Mouse (Mus musculus): Measurements from ENCODE around the gene Sod3.

DNA sequence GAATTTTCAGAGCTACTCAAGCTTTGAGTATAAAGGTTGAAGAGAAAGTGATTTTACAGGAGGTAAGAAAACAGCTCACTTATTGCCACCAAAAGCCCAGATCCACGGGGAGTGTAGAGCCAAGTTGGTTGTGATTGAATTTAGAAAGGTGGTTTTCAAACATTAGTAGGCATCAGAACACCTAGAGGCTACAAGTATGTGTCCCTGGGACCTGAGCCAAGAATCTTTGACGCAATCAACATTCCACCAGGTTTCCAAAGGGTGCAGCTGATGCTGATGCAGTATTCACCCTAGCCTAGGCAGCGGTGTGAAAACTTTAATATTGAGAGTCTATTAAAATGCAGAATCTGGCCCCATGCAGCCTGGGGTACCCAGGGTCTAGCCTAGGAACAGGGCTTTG, 28.0 kb upstream of the Sod3 start:
- TF ChIP-seq POLR2A (IDR thresholded peaks at IDR 0.05; ENCODE audit: borderline replicate concordance, insufficient read depth, low read length) (no peak), CTCF (IDR thresholded peaks at IDR 0.05; ENCODE audit: borderline replicate concordance, insufficient read depth, low read depth, low read length) (no peak)

Data from cerebellum, adult 2 months (tissue).